Comparison of ENCODE assay signal across 7 mouse cellular contexts in genomic region chr17:6316379-6317126, GRCm38 (mm10). TPM values are rescaled to one million over a fixed set of nuclear protein-coding genes. Genes with fewer than 3 reads are reported as not detected.
DNase-seq lines count a peak whose midpoint lies in the region; ATAC-seq and TF ChIP-seq lines count a peak whose summit lies in the region.
"Not testable (repeated sequence)": the region's sequence is repeated elsewhere in the genome, so short reads cannot be mapped to it uniquely, and the experiment has no call there.

No protein-coding gene starts in this region.

- TF ChIP-seq EP300 in heart, adult 2 months (IDR thresholded peaks at IDR 0.05; ENCODE audit: insufficient read depth, low read depth, low read length): not testable (repeated sequence)

- peak overlapping the region; percentile 44 for H3K4me2 ChIP-seq in embryonic facial prominence, embryonic 11.5 days (ENCODE audit: low read depth, low read length)
- H3K4me2 ChIP-seq in limb, embryonic 13.5 days (replicated peaks): peak overlapping the region; percentile 69
- peak overlapping the region; percentile 43 for H3K4me2 ChIP-seq in midbrain, embryonic 11.5 days

- WGBS in embryonic facial prominence, embryonic 11.5 days: 4% methylated on average over 36 of the region's 38 CpGs
- 1% methylated on average over 38 of the region's 38 CpGs for WGBS in heart, adult 2 months
- 4% methylated on average over 38 of the region's 38 CpGs for WGBS in limb, embryonic 13.5 days
- 7% methylated on average over 35 of the region's 38 CpGs for WGBS in midbrain, embryonic 11.5 days

- H3K9ac ChIP-seq in embryonic facial prominence, embryonic 11.5 days (replicated peaks; ENCODE audit: low read length): not testable (repeated sequence)
- peak overlapping the region; percentile 8; the same call in 1 of the 2 replicates for H3K9ac ChIP-seq in heart, adult 2 months (ENCODE audit: low read depth, low read length)
- peak overlapping the region; percentile 53; the same call in 1 of the 2 replicates for H3K9ac ChIP-seq in limb, embryonic 13.5 days
- 0 out of 2 replicates have a peak overlapping the region, but pooled peaks have one; percentile 20 for H3K9ac ChIP-seq in midbrain, embryonic 11.5 days (ENCODE audit: low read length)

- DNase-seq in adrenal gland, postnatal 10 days: peak; percentile 75
- not testable (repeated sequence) for DNase-seq in embryonic facial prominence, embryonic 11.5 days (ENCODE audit: low spot score)
- DNase-seq in heart, adult 2 months: peak; percentile 69 to 74
- DNase-seq in kidney, adult 11 months: peak; percentile 39
- peak; percentile 88 for DNase-seq in midbrain, embryonic 11.5 days (ENCODE audit: low spot score, missing footprints)
- peak; percentile 25 for DNase-seq in spleen, adult 12 weeks (ENCODE audit: low spot score)

- not testable (repeated sequence) for H3K9me3 ChIP-seq in embryonic facial prominence, embryonic 11.5 days (replicated peaks; ENCODE audit: control insufficient read depth, low read length); limb, embryonic 13.5 days; midbrain, embryonic 11.5 days (ENCODE audit: control insufficient read depth, low read length)

- H3K4me1 ChIP-seq in embryonic facial prominence, embryonic 11.5 days (ENCODE audit: control insufficient read depth, insufficient read depth, low read length); heart, adult 2 months (ENCODE audit: control insufficient read depth, insufficient read depth, low read length); limb, embryonic 13.5 days; midbrain, embryonic 11.5 days (ENCODE audit: control insufficient read depth, insufficient read depth, low read length): not testable (repeated sequence)

- H3K27me3 ChIP-seq in embryonic facial prominence, embryonic 11.5 days (ENCODE audit: control insufficient read depth, insufficient read depth, low read length); heart, adult 2 months (ENCODE audit: control insufficient read depth, insufficient read depth, low read length); limb, embryonic 13.5 days; midbrain, embryonic 11.5 days (ENCODE audit: control insufficient read depth, insufficient read depth, low read length): not testable (repeated sequence)

- TF ChIP-seq POLR2A in heart, adult 2 months (IDR thresholded peaks at IDR 0.05; ENCODE audit: insufficient read depth, low read depth, low read length): not testable (repeated sequence)

- H3K4me3 ChIP-seq in embryonic facial prominence, embryonic 11.5 days (ENCODE audit: low read depth, low read length): peak overlapping the region; percentile 29
- H3K4me3 ChIP-seq in heart, adult 2 months: peak overlapping the region; percentile 44
- peak overlapping the region; percentile 45 for H3K4me3 ChIP-seq in limb, embryonic 13.5 days
- H3K4me3 ChIP-seq in midbrain, embryonic 11.5 days (ENCODE audit: low read depth, low read length): peak overlapping the region; percentile 35

- TF ChIP-seq CTCF in heart, adult 2 months (IDR thresholded peaks at IDR 0.05): not testable (repeated sequence)

- H3K27ac ChIP-seq in embryonic facial prominence, embryonic 11.5 days (replicated peaks; ENCODE audit: low read depth, low read length); heart, adult 2 months; limb, embryonic 13.5 days; midbrain, embryonic 11.5 days (ENCODE audit: low read depth, low read length): not testable (repeated sequence)

- peak; percentile 39 for ATAC-seq in embryonic facial prominence, embryonic 11.5 days (replicated peaks; ENCODE audit: insufficient number of reproducible peaks, low FRiP score, low TSS enrichment, low read depth)
- peak; percentile 22; the same call in 1 of the 2 replicates for ATAC-seq in limb, embryonic 13.5 days (ENCODE audit: low FRiP score, low read depth)
- ATAC-seq in midbrain, embryonic 11.5 days (ENCODE audit: low FRiP score): peak; percentile 73

- not testable (repeated sequence) for H3K79me2 ChIP-seq in heart, adult 2 months (replicated peaks; ENCODE audit: control insufficient read depth, insufficient read depth, low read length)

- intact Hi-C loops in heart, adult 2 months (cut with DNase I): not testable (repeated sequence)

- not testable (repeated sequence) for H3K36me3 ChIP-seq in embryonic facial prominence, embryonic 11.5 days (replicated peaks; ENCODE audit: control insufficient read depth, insufficient read depth, low read depth, low read length); heart, adult 2 months (ENCODE audit: control insufficient read depth, insufficient read depth, low read length); limb, embryonic 13.5 days; midbrain, embryonic 11.5 days (ENCODE audit: control insufficient read depth, insufficient read depth, low read length)

RNA-seq across cellular contexts. Expression of gene Dynlt1a, which starts 0.7 kb away (rescaled TPM):
- total RNA-seq in adrenal gland, postnatal 10 days (2021): 1 to 10 TPM; 3.1 to 6.3 TPM
- 25.3 and 27.0 TPM in 2 replicates for polyA plus RNA-seq in embryonic facial prominence, embryonic 11.5 days (2014; fragmentation: Nextera tagmentation; extraction: Ambion mirVana)
- 1 to 10 TPM in 1 of 2 experiments, under 1 TPM in 1; 0.52 to 1.1 TPM for total RNA-seq in heart, adult 2 months (2021)
- 1.1 and 1.2 TPM in 2 replicates for polyA plus RNA-seq in heart, adult 2 months (2012; rRNA removed)
- polyA plus RNA-seq in limb, embryonic 13.5 days (2015; fragmentation: Nextera tagmentation; extraction: Ambion mirVana): 18.0 and 20.8 TPM in 2 replicates
- 32.0 and 32.1 TPM in 2 replicates for polyA plus RNA-seq in midbrain, embryonic 11.5 days (2014; fragmentation: Nextera tagmentation; extraction: Ambion mirVana)

RNA-seq across cellular contexts. Expression of gene Tmem181a, which starts 59.9 kb away (rescaled TPM):
- 10 to 100 TPM; 11.4 to 12.8 TPM for total RNA-seq in adrenal gland, postnatal 10 days (2021)
- polyA plus RNA-seq in embryonic facial prominence, embryonic 11.5 days (2014; fragmentation: Nextera tagmentation; extraction: Ambion mirVana): 21.2 and 23.4 TPM in 2 replicates
- total RNA-seq in heart, adult 2 months (2021): 1 to 10 TPM; 7.0 to 8.1 TPM
- 10.2 and 14.5 TPM in 2 replicates for polyA plus RNA-seq in heart, adult 2 months (2012; rRNA removed)
- 23.5 and 23.7 TPM in 2 replicates for polyA plus RNA-seq in limb, embryonic 13.5 days (2015; fragmentation: Nextera tagmentation; extraction: Ambion mirVana)
- 22.2 and 25.6 TPM in 2 replicates for polyA plus RNA-seq in midbrain, embryonic 11.5 days (2014; fragmentation: Nextera tagmentation; extraction: Ambion mirVana)

Comparison
In these comparisons a context has a peak if more than half of its experiments do, and no peak if none do; other contexts are left out.
1. ATAC-seq: peak in every context shown above with its lines; median percentile 73 in midbrain, embryonic 11.5 days; 39 in embryonic facial prominence, embryonic 11.5 days; 22 in limb, embryonic 13.5 days.